Mouse (Mus musculus): Measurements from ENCODE around the gene Agtrap.

Agtrap gene

DNA sequence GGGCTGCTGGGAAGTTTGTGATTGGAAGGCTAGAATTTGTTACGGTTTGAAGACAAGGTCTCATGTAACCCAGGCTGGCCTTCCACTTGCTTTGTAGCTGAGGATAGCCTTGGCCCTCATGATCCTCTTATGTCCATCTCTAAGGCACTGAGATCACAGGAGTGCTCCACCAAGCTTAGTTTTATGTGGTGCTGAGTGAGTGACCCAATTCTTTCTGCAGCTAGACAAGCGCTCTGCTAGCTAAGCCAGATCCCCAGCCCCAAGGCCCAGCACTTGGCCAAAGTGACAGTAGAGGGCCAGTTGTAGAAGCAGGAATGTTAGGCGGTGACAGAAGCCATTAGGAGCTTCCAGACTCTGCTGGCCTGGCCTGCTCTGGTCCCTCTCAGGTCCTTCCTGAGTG, 16.3 kb upstream of the Agtrap start:
- DNase-seq (ENCODE audit: low read depth, low spot score): no peak

DNA sequence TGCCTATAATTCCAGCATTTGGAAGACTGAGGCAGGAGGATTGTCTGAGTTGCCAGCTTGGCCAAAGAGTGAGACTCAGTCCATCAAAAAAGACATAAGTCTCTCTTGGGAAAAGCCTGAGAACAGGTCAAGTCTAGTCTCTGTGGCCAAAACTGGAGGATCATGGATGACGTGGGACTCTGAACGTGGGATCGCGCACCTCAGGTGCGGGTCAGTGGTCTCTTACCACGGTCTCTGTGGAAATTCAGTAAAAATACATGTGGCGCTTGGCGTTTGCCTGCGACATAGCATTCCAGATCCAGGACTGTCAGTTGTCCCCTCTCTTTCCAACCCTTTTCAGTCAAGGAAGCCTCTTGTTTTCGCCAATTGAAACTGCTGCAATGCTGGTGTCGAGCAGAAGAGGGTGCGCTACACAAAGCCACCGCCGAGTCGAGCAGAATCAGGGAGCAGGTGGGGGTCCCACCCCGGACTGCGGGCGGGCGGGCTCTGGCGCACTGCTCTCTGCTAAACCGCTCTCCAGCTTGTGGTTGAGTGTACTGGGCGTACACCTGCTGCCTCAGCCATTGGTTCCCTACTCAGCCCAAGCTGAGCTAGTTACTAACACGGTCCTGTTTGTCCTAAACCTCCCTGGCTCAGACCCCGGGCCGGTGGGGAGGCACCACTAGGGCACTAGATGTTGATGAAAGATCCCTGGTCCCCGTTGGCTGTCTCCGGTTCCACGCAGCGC, 14.1 kb upstream of the Agtrap start:
- peak; percentile 88 for DNase-seq (ENCODE audit: low read depth, low spot score)

DNA sequence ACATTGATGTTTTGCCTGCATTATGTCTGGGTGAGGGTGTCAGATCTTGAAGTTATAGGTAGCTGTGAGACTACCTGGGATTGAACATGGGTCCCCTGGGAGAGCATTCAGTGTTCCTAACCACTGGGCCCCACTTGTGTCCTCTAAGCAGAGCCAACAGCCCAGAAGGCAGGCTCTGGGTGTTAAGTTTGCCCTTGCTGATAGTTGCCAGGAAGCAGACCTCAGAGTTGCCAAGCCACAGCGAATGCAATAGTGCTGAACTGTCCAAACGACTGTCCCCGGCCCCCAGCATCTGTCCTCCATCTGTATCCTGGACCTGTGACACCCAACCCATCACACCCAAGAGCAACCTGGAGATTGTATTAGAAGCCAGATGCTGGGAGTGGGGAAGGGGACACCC, 10.8 kb upstream of the Agtrap start:
- no peak for DNase-seq (ENCODE audit: low read depth, low spot score)

DNA sequence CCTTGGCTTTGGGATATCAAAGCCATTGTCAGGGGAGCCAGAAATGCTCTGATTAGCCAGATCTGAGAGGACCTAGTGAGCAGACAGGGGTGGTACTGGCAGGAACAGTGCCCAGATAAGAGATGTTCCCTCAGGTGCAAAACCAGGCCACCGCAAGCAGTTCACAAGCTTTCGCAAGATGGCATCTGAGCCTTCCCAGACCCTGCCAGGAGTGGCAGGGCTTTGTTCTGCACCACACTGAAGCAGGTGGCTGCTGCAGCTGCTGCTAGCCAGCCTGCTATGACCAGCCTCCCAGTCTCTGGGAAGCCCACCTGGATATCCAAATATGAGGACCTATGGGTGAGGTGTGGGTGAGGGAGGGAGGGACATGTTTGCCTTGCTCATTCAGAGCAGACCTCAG, 10.1 kb upstream of the Agtrap start:
- no peak for DNase-seq (ENCODE audit: low read depth, low spot score)

DNA sequence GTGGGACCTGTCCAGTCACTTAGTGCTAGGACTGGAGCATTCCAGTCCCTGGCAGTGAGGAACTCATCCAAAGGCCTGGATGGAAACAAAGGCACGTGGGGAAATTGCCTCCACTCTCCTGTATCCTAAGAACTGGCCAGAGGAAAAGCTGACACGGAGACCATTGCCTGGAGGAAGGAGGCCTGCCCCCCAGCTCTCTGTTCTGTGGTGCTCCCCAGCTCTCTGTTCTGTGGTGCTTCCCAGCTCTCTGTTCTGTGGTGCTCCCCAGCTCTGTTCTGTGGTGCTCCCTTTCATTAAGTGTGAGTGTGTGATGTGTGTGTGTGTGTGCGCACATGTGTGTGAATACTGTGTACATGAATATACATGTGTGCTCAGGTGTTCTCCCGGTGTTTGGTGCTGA, 7.2 kb upstream of the Agtrap start:
- peak; percentile 75 for DNase-seq (ENCODE audit: low read depth, low spot score)

DNA sequence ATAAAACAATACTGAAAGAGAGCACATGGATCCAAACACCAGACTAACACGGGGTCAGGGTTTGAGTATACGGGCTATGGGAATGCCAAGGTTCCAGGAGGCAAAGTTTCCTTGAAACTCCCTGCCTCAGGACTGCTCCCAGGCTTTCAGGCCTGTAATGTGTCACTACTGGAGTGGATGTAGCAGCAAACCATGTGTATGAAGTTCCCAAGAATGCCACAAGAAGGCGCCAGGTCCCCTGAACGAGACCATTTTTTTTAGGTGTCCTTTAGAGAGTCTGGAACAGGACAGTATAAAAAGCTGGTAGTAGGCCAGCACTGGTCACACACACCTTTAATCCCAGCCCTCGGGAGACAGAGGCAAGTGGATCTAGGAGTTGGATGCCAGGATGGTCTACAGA, 6.3 kb upstream of the Agtrap start:
- peak; percentile 81 for DNase-seq (ENCODE audit: low read depth, low spot score)

DNA sequence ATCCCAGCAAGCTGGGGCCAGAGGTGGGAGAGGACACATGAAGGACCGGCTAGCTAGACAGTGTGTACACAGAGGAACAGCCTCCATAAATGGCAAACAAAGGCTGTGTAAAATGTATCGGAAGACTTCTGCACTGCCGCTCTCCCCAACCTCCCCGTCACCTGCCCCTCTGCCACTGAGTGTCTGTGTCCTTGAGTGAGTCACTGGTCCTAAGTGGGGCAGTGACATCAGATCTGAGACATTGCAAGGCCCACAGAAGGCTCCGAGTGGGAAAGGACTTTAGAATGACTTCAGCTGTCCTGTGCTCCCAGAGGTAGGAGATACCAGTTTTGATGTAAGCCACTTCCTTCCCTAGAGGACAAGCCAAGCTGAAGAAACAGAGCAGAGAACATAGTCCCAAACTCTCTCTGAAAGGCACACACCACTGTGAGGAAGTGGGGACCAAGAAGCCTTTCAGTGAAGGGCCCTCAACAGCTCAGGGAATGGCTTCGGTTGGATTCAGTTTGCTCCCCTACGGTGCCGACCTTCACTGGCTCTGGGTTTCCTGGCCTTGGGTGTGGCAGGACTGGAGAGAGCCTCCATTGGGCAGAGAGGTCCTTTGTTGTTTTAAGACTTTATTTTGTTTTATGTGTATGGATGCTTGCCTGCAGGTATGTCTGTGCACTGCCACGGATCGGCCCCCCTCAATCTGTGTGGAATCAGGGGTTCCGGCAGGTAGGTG, 4.9 kb upstream of the Agtrap start:
- no peak for DNase-seq (ENCODE audit: low read depth, low spot score)

DNA sequence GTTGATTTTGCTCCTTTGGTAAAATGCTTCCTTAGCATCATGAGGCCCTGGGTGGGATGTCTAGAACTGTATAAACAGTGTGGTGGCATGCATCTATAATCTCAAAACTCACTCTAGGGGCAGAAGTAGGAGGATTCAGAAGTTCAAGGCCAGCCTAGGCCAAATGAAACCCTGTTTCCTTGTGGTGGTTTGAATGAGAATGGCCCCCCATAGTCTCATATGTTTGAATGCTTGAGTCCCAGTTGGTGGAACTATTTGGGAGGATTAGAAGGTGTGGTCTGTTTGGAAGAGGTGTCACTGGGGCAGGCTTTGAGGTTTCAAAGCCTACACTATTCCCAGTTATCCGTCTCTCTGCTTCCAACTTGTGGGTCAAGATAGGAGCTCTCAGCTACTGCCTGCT, 3.4 kb upstream of the Agtrap start:
- no peak for DNase-seq (ENCODE audit: low read depth, low spot score)

DNA sequence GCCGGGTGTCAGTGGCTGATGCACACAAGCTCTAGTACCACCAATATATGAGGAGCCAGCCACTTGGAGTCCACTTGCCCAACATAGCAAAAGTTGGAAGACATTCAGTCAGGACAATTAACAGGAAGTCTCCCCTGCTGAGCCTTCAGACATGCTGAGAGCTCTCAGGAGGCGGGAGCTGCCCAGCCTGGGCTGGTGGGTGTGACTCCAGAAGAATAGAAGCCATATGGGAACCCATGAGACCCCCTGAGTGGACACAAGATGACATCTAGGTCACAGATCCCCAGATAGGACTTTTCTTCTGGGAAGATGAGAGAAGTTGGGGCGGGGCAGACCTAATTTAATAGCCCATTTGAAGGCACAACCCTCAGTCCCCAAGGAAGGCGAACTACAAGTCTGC, 1.3 kb upstream of the Agtrap start:
- DNase-seq (ENCODE audit: low read depth, low spot score): peak; percentile 78

DNA sequence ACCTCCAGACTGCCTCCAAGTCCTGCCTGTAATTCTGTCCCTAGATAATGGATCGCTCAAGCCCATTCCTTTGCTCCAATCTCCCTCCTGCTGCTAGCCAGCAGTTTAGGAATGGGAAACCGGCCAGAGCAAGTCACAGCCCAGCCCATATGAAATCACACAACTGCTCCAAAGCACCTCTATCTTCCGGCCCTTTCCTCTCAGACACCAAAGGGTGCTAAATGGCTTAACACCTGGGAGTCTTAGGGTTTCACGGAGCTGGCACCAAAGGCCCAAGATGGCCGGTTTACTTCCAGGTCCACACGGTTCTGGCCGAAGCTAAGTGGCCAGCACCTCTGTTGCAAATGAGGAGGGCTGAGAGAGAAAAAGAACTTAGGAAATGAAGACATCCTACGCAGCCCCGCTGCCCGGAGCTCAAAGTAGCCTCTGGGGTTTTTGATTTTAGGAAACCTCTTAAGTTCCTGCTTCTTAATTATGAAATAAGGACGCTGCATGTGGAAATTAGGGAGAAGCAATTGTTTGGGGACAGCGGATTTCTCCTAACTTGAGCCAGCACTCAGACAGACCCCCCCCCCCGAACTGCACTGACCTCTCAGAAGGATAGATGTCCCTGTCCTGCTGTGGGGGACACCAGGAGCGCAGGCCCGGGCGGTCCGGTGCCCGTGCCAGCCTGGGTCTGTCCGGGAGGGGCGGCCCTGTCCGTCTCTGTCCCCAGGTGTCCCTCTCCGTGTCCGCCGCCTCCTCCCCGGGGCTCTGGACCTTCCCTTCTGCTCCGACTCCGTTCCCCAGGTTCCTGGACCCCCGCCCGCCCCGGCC, 532 bp downstream of the Agtrap start:
- peak; percentile 96 for DNase-seq (ENCODE audit: low read depth, low spot score)

DNA sequence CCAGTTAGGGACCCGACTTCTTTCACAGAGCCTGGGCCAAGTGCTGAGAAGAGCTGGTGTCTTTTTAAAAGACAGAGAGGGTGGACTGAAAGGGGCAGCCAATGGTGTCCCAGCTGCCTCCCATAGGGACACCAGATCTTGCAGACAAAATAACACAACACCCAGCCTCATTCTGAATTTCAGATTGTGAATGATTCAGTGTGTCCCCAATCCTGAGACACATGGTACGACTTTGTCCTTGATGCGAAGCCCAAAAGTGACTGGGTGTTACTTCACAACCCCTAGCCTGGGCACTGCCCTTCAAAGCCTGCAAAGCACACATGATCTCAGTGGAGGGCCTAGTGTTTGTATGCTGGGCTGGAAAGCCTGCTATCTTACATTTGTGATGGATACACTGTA, 1.9 kb downstream of the Agtrap start:
- no peak for DNase-seq (ENCODE audit: low read depth, low spot score)

DNA sequence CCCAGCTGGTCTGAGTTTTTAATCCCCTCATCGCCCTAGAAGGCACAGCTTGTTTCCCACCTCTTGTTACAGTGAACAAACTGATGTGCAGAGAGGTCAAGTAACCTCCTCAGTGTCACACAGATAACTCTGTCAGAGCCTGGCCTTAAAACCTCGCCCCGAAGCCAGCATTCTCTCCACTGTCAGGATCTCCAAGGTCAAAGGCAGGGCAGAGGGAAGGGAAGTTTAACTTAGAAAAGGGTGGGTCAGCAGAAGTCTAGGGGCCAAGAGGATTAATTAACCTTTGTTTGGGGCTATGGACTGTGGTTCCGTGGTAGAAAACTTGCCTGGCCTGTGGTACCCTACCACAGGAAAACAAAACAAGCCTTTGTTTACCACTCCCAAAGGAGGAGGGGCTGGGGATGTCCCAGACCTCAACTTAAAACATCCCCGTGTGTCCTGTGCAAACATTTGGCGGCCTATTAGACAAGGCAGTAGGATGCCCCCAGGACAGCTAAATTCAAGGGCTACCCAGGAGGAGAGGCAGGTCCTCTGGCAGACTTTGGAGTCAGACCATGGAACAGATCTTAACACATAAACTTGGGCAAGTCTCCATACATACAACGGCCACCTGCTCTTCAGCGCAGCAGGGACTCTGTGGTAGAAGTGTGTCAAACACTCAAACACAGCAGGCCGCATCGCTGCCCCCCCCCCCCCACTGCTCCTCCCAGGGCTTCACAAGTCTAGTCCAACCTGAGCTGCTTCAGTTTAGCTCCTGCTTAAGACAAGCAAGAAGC, 2.5 kb downstream of the Agtrap start:
- peak; percentile 90 for DNase-seq (ENCODE audit: low read depth, low spot score)

DNA sequence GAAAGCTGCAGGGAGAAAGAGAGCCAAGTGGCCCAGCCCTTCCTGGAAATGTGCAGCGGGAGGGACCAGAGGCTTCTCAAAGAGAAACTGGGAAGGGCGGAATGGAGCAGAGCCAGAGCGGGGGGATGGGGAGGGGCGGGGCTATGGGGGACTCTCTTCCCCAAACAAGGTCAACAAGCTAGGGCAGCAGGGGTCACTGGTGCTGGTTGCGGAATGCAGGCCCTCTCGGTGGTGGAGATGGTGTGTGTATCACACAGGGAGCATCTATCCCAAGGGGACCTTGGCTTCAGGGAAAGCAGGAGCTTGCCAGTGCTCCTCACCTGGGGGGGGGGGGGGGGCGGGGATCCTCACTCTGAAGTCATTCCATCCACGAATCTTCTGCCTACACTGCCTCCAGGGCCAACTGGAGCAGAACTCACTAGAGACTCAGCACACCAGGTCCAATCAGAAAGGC, 3.5 kb downstream of the Agtrap start:
- DNase-seq (ENCODE audit: low read depth, low spot score): peak; percentile 97

DNA sequence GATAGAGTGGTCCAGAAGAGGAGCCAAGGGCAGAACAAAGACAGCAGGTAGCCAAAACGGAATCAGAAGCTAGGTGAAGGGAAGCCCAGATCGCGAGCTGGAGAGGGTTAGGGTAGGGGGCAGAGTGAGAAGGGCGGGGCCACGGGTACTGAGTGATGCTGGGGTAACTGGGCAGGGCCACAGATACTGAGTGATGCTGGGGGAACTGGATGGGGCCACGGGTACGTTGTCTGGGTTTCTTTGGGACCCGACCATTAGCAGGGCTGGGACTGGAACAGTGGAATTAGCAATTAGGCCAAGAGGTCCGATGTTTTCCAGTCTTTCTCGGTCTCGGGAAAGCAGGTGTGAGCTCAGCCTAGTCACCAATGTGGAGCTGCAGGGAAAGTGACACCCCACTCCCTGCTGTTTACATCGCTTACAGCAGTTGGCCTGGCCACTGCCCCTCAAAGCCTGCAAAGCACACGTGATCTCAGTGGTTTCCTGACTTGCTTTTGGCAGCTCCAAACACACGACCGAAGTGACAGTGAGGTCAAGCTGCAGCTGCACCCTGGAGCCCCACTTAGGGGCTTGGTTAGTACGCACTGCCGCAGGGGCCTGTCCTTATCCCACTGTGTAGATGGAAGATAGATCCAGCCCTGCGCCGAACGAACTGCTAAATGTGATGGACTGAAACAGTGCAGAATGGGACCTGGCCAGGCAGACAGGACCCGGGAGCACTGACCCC, 4.5 kb downstream of the Agtrap start:
- DNase-seq (ENCODE audit: low read depth, low spot score): peak; percentile 85

DNA sequence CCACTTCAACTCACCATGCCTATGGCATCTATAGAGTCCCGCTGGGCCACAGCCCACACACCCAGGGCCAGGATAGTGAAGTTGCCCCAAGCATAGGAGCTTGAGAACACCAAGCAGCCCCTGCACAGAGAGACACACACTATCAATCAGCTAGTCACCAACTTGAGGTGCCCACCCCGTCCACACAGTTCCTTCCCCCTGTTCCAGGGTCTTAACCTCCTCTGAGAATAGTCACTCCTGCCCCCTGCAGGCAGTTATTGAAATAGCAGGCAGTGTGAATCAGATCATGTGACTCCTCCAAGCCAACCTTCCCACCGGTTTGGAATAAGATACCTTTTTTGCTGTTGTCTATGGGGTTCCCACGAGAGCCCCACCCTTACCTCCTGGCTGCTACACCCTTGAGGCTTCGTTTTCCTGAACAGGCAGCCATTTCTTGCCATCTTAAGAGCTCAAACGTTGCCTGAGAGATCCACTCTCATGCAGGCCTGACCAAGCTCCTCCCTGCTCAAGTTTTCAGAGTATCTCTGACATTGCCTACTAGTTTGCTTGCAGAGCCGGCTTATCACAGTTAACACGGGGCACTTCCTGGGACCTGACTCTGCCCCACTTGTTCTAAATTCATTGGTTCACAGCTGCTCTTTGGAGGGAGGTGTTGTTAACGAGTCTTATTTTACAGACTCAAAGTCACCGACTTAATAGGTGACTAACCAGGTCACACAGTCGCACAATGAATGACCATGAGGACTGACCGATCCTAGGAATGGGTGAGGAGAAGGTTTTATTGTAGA, 5.4 kb downstream of the Agtrap start:
- peak; percentile 86 for DNase-seq (ENCODE audit: low read depth, low spot score)

DNA sequence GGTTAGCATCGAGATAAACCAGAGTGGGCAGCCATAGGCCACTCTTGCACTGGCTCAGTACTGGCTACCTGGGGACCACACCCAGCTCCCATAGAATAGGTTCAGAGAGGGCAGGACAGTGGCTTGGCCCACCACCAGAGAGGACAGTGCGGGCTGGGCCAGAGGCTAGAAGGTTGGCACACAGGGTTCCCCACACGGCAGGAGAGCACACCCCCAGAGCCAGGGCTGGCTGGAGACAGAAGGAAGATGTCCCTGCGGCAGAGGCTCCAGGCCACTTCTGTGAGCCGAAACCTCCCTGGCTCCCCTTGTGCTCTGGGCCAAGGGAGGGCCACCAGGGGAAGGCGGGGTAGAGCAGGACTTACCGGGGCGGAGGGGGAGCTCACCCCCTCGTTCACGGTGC, 6.6 kb downstream of the Agtrap start:
- no peak for DNase-seq (ENCODE audit: low read depth, low spot score)

DNA sequence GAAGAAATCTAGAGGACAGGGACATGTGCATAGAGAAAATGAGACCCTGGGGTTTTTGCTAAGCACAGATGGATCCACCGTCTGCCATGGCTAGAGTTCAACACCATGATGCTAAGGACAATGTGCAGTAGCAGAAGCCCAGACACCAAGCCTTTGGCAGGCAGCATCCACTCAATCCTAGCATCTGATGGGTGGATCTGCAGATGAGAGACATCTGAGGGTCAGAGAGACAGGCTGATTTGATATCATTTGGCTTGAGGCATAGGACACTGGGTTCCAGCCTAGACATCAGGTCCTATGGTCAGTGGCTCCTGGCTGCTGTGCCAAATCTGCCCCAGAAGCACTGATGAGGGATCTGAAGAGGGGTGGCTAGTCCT, 7.2 kb downstream of the Agtrap start:
- DNase-seq (ENCODE audit: low read depth, low spot score): no peak

DNA sequence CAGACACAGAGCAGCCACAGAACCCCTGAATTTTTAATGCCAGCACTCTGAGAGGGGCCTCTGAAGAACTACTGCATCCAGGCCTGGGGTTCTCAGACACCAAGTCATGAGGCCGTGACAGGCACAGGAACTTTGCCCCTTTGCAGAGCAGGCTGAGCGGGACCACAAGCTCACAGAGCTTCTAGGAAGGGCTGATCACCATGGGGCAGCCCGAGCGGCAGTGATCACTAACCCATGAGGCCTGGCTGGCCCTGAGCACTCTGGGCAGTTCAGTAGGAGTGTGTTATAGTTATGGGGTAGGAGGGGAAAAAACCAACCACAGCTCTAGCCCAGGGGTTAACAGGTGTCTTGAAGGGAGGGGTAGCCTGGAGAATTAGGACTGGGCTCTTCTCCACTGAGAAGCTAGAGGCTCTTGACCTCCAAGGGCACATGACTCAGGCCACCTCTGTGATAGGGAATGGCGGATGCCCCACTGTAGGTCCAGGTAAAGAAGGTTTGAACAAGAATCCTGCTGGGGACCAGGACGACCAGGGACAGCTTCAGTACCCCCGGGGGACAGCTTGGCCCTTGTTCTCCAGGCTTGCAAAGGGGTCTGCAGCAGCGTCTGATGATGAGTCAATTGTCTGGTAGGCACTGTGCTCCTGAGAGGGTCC, 7.8 kb downstream of the Agtrap start:
- no peak for DNase-seq (ENCODE audit: low read depth, low spot score)

DNA sequence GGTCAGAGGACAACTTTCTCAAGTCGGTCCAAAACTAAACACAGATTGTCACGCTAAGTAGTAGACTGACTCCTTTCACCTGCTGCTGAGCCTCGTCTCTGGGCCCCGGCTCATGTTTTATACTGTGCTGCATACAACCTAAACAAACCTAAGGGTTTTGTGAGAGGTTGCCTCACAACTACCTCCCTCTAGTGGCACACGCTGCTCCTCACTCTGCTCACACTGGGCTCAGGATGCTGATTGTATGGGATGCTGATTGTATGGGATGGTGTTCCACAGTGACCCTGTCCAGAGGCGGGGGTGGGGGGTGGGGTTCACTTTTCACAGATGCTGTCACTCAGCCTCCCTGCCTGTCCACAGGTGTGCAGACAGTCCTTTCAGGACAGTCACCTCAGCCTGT, 8.6 kb downstream of the Agtrap start:
- DNase-seq (ENCODE audit: low read depth, low spot score): peak; percentile 63

DNA sequence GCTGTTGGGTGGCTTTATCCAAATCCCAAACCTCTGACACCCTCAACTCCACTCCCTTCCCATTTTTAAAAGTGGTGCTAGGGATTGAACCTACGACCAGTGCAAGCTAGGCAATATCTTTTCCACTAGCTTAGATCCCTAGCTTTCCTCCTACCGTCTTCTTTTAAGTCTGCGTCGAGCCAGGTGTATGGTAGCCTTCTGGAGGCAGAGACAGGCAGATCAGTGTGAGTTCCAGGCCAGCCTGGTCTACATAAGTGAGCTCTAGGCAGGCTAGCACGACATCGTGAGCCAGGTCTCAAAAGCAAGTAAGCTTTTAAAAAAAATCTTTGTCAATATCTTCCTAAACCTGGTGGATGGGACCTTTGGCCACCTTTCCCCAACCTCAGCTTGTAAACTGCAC, 11.9 kb downstream of the Agtrap start:
- DNase-seq (ENCODE audit: low read depth, low spot score): no peak

Data from ZHBTc4 (cell line).